Mouse (Mus musculus) heart, postnatal 25 days (tissue): ENCODE measurements at regions not wholly inside any gene's neighbourhood (a gene's known extent, or its start where the extent isn't known, plus 50 kb on each side); places are given as distances from the start of the nearest gene placed in this dataset.

Source experiments
- DNase-seq: peaks from one replicate; pipeline ENCODE4 v3.0.0; 2022; ENCODE audit warnings: low spot score
- intact Hi-C: fragments of 180-260 bp; cut with DNase I; formaldehyde crosslinking; loops from one replicate; pipeline ENCODE4 v1.15.1; 2025

DNA sequence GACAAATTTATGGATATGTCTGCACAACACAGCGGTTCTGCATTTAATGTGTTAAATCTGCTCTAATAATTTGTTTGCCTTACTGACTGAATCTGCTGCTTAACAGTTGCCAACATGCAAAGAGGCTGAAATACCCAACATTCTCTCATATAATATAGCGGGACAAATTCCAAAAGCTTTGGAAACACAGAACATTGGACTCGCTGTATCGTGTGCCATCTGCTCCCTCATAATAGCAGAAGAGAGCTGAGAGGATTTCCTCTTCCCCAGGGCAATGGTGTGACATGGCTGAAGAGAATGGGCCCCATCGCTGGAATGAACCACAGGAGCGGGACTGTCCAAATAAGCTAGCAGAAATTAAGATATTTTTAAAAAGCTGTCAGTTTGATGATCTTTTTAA, 475.9 kb downstream of the Trim52 start:
- intact Hi-C loops: no loop called here
- no peak for DNase-seq

DNA sequence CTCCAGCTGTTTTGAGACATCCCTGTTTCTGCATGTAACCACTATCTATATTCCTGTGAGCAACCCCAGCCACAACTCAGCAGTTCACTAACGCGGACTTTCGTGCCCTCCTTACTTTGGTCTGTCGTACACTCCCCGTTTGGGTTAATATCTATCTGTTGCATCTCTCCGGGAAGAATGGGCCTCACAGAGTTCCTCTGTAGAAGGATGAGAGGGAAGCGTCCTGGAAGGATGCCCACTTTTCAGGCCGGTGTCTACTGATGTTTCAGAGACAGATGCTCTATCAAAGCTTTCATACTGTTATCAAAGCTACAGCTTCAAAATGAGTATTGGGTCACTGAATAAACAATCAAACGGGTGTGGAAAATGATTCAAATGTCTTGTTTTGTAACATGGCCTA, 487.4 kb downstream of the Trim52 start:
- DNase-seq: no peak
- intact Hi-C loops: no loop called here

DNA sequence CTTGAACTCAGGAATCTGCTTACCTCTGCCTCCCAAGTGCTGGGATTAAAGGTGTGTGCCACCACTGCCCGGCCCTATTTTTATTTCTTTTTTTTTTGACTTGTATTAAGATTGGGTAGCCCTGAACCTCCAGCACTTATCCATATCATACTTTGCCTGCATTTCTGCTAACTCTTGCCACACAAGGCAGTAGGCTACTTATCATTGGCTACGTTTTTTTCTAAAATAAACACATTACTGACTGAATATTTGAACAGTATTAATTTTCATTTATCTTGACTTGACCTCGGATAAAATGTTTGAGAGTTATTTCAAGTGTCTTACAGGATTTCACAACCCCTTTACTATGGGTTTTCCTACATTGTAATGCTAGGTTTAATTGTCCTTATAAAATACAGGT, 488.0 kb downstream of the Trim52 start:
- DNase-seq: no peak
- intact Hi-C loops: no loop called here

DNA sequence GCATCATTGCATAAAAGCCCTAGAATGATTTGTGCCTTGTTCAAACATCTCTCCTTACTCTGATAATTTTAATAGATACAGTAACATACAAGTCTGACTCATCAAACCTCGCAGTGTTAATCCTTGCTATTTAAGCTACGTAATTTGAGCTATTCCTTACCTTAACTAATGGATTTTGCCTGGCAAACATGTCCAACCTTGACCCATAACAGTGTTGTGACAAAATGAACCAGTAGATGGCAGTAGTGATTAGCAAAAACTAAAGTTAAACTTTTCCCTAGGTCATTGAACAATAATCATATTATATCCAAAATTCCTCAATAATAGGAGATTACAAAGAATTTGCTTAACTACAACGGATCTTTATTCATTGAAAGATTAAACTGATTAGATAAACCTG, 501.0 kb downstream of the Trim52 start:
- intact Hi-C loops: no loop called here

DNA sequence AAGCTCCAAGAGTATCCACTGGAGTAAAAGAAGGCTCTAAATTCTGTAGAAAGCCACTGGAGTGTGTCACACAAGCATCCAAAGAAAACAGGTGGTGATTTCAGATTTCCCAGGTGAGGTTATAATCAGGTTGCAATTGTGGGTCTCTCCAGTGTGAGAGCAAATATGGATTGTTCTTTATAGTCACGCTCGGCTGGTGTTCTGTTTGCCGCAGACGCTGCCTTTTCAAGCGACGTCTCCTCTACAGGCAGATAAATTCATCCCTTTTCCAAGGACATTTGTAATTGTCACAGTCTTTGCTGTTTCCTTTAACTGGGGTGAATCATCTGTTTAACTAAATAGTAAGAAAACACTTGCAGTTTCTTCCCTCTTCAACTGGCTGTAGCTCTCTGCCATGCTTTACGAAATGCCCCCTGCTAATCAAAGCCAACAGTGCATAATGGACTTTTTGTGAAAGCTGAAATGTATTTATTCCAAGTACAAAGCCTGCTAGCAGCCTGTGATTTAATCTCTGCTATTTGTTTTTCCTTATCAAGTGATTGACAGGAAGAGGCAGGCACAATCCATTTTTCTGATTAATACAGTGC, 502.4 kb downstream of the Trim52 start:
- intact Hi-C loops: no loop called here
- DNase-seq: no peak

More for the DNA sequence above, 501.0 kb downstream of the Trim52 start:
- DNase-seq: no peak
